Mouse (Mus musculus): ENCODE results near the gene Myo15b.

Myo15b gene

DNA sequence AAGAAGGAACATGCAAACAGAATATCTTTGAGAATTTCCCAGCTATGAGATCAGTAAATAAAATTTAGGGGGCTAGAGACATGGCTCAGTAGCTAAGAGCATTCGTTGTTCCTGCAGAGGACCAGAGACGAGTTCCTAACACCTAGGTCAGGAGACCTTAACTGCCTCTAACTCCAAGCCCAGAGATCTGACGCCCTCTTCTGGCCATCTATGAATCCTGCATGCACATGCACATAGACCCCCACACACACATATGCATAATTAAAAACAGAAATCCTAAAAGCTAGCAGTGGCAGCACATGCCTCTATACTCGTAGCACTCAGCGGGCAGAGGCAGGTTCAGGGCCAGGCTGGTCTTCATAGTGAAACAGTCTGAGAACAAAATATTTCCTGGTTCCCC lies 18.2 kb downstream of the Myo15b start:
- ChIA-PET POLR2A (interaction anchor here in 3 of 4 experiments (0.5 to 2.3 kb wide), 5 partner anchors 9 to 154 kb away, joined by 3 to 9 read pairs (median 4); partner anchors contain the start of gene Myo15b (in 1 of the 3)), CTCF (interaction anchor here (0.5 to 3.0 kb wide), 13 partner anchors 9 to 968 kb away, joined by 3 to 10 read pairs (median 4); partner anchors contain the start of gene Myo15b (in 1 of the 4))

DNA sequence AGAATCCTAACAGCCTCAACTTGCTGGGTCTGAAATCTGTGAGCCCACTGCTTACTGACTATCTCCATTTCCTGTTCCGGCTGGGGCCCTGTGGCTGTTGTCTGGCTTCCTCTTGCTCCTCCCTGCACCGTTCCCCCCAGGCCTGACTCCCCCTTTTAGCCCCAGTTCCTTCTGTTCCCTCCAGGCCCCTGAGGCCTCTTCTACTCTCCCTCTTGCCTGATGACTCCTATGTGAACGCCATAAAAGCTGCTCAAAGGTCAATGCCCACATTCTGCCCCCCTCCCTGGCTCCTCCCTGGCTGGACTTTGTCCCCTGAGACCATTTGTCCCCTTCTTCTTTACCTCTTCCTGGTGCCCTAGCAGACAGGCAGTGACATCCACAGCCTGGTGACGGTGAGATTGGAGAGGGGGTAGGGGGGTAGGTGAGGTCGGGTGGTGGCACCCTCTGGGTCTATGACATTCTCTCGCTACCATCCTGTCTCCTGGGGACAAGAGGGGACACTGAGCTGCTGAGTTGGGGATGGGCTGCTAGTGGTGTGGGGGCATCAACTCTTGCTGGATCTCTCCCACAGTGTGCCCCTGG lies 19.1 kb downstream of the Myo15b start:
- CTCF ChIA-PET: interaction anchor here (0.6 to 3.0 kb wide), 13 partner anchors 8 to 155 kb away, joined by 3 to 10 read pairs (median 4); partner anchors contain the start of gene Myo15b (in 1 of the 4)
- POLR2A ChIA-PET: interaction anchor here in 2 of 4 experiments (0.5 to 2.3 kb wide), 4 partner anchors 8 to 155 kb away, joined by 3 to 9 read pairs (median 4); partner anchors contain the start of gene Myo15b (in 1 of the 2)

DNA sequence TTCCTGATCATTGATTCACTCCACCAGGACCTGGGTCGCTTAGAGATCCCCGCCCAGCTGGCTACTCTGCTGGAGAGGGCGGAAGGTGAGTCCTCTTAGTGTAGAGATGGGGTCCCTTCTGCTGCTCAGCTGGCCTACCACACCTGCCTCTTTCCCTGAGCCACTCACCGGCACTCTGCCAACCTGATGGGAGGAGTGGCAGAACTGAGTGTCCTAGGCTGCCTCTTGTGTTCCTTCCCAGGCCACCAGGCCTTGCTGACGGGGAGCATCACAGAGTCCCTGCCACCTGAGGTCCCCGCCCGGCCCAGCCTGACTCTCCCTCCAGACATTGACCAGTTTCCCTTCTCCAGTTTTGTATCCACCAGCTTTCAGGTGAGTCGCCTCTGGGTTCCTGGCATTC lies 19.9 kb downstream of the Myo15b start:
- ChIA-PET POLR2A (no interaction called here), CTCF (interaction anchor here in 2 of 4 experiments (0.8 to 3.0 kb wide), 3 partner anchors 15 to 156 kb away, joined by 3 to 10 read pairs (median 3); no protein-coding TSS in a partner anchor)

DNA sequence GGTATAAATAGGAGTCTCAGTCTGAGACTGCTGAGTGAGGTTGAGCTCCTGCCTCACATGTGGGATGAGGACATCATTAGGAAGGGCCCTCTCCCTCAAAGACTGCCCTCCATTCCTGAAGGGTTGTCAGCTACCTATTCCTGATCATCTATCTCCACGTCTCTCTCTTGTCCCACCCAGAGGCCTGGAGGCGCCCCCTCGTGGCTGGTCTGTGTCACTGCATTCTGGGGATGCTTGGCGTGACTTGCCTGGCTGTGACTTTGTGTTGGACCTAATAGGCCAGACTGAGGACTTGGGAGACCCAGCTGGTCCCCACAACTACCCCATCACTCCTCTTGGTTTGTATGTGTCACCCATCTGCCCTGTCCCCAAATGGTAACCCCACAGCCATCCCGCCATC lies 22.8 kb downstream of the Myo15b start:
- POLR2A ChIA-PET: interaction anchor here in 2 of 4 experiments (0.9 to 2.7 kb wide), 10 partner anchors 11 to 268 kb away, joined by 3 to 9 read pairs (median 3); partner anchors contain the start of gene Mif4gd (in 1 of the 2)

DNA sequence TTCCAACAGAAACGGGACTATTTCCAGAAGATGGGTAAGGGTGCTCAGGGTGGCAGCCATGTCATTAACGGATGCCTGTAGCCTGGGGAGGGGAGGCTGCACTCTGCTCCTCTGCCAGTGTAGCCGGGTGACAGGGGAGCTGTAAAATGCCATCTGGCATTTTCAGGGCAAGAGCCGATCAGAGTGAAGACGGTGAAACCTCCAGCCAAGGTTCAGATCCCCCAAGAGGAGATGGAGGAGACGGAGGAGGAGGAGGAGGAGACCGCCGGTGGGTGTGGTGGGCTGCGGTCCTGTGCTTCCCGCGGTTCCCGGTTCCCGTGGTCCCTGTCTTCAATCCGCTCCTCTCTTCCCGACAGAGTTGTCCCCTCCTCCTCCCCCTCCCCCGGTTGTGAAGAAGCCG lies 25.0 kb downstream of the Myo15b start:
- ChIA-PET POLR2A (interaction anchor here in 2 of 4 experiments (0.6 to 4.3 kb wide), 26 partner anchors 9 to 408 kb away, joined by 3 to 23 read pairs (median 4); partner anchors contain the start of genes Galk1 (in 2 of the 2), Smim5 (in 2 of the 2), Armc7 (in 1 of the 2) and Jpt1 (in 1 of the 2)), CTCF (interaction anchor here (0.6 to 7.4 kb wide), 18 partner anchors 9 to 364 kb away, joined by 3 to 55 read pairs (median 4); partner anchors contain the start of genes Myo15b (in 1 of the 4) and Smim5 (in 1 of the 4))

More for the DNA sequence above, 22.8 kb downstream of the Myo15b start:
- CTCF ChIA-PET: interaction anchor here (0.5 to 5.2 kb wide), 48 partner anchors 8 to 1006 kb away, joined by 3 to 22 read pairs (median 4); partner anchors contain the start of genes Smim5 (in 2 of the 4), Caskin2 (in 1 of the 4), Galk1 (in 1 of the 4) and Grb2 (in 1 of the 4)

DNA sequence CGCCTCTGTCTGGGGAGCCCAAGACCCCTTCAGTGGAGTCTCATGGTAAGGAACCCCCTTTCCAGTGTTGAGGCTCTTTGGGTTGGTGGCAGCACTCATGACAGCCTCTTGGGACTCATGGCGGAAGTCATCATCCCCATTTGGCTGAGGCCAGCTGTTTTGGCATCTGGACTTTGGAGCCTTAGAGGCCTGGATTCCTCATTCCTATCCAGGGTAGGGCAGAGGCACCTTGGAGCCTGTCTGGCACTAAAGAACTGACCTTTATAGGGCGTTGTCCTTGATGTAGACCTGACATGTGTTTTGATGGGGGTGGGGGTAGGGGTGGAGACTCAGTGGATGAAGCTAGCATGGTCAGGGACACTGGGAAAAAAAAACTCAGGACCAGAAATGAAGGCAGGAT lies 26.2 kb downstream of the Myo15b start:
- CTCF ChIA-PET: interaction anchor here (0.6 to 7.4 kb wide), 19 partner anchors 10 to 304 kb away, joined by 3 to 55 read pairs (median 3); partner anchors contain the start of genes Myo15b (in 1 of the 4), Slc25a19 (in 1 of the 4) and Smim5 (in 1 of the 4)
- POLR2A ChIA-PET: interaction anchor here in 3 of 4 experiments (0.6 to 4.3 kb wide), 40 partner anchors 9 to 607 kb away, joined by 3 to 23 read pairs (median 4); partner anchors contain the start of genes Galk1 (in 2 of the 3), Smim5 (in 2 of the 3), Armc7 (in 1 of the 3) and Fdxr (in 1 of the 3)

DNA sequence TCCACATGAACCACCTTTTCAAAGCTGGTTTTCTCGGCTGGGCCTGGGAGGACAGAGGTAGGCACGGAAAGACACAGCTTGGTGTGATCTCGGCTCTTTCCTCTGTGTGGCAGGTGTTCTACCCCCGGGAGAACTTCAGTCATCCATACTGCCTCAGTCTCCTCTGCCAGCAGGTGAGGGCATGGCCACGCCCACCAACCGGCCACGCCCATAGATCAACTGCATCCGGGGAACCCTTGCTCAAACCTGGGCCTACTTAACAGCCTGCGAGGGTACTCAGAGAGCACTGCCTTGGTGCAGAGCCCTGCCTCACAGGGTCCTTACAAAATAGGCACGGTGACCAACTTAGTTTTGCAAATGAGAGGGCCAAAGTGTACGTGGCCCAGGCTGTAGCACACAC lies 27.1 kb downstream of the Myo15b start:
- ChIA-PET POLR2A (interaction anchor here in 3 of 4 experiments (0.6 to 4.3 kb wide), 23 partner anchors 8 to 139 kb away, joined by 3 to 23 read pairs (median 4); partner anchors contain the start of genes Smim5 (in 2 of the 3), Recql5 (in 1 of the 3) and Sap30bp (in 1 of the 3)), CTCF (interaction anchor here (0.9 to 7.4 kb wide), 11 partner anchors 8 to 162 kb away, joined by 3 to 55 read pairs (median 3); partner anchors contain the start of gene Smim5 (in 2 of the 4))

DNA sequence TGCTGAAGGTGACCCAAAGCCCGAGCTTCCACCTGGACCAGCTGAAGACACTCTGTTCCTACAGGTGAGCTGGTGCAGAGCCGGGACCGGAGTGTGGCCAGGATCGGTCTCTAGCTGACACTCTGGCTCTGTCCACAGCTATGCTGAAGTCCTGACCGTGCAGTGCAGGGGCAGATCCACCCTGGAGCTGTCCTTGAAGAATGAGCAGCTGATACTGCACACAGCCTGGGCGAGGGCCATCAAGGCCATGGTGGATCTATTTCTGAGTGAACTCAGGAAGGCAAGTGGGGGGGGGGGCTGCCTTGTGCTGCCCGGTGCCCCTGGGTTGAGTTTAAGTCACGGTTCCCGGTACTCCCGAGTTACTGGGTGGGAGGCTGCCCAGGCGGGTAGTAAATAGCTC lies 28.2 kb downstream of the Myo15b start:
- ChIA-PET CTCF (interaction anchor here (0.6 to 7.4 kb wide), 13 partner anchors 8 to 764 kb away, joined by 3 to 55 read pairs (median 4); partner anchors contain the start of gene Smim5 (in 3 of the 4)), POLR2A (interaction anchor here (0.5 to 3.5 kb wide), 20 partner anchors 9 to 1748 kb away, joined by 3 to 14 read pairs (median 4); partner anchors contain the start of gene Smim5 (in 1 of the 4))

DNA sequence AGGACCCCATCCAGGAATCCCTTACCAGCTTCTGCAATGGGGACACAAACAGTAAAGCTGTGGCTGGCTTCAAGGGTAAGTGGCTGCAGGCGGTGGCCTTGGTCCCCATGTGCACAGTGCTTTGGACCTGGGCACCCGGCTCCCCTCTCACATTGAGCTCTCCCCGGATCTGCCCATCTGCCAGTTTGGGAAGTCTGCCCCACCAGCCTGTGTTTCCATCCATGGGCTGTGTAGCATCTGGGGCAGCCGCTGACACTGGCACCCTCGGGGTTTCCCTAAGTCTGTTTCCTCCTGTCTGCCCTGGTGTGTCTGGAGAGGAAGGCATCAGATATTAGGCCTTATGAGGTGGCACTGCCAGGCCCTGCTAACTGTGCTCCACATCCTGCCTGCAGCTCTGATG lies 29.8 kb downstream of the Myo15b start:
- CTCF ChIA-PET: interaction anchor here in 3 of 4 experiments (0.6 to 7.4 kb wide), 6 partner anchors 10 to 166 kb away, joined by 3 to 55 read pairs (median 8); partner anchors contain the start of gene Smim5 (in 2 of the 3)
- POLR2A ChIA-PET: interaction anchor here in 3 of 4 experiments (0.5 to 3.5 kb wide), 12 partner anchors 8 to 383 kb away, joined by 3 to 14 read pairs (median 4); partner anchors contain the start of gene Smim5 (in 2 of the 3)

DNA sequence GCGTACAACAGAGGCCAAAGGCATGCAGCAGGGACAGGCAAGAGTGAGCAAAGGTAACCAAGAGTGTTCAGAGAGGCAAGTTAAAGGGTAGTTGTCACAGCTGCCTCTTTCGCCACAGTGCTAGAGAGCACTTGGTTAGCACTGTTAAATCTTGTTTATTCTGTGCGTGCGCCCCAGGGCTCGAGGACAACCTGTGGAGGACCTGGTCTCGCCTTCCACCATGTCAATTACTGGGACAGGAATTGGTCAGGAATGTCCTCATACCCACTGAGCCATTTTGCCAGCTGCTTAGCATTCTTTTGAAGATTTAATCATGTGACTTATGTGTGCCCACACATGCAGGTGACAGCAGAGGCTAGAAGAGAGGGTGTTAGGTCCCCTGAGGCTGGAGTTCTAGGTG lies 31.0 kb downstream of the Myo15b start:
- POLR2A ChIA-PET: interaction anchor here in 2 of 4 experiments (1.0 to 2.1 kb wide), 5 partner anchors 10 to 56 kb away, joined by 3 to 8 read pairs (median 5); partner anchors contain the start of gene Smim5 (in 2 of the 2)
- CTCF ChIA-PET: interaction anchor here in 3 of 4 experiments (0.6 to 7.4 kb wide), 6 partner anchors 8 to 47 kb away, joined by 3 to 55 read pairs (median 6); partner anchors contain the start of gene Smim5 (in 1 of the 3)

DNA sequence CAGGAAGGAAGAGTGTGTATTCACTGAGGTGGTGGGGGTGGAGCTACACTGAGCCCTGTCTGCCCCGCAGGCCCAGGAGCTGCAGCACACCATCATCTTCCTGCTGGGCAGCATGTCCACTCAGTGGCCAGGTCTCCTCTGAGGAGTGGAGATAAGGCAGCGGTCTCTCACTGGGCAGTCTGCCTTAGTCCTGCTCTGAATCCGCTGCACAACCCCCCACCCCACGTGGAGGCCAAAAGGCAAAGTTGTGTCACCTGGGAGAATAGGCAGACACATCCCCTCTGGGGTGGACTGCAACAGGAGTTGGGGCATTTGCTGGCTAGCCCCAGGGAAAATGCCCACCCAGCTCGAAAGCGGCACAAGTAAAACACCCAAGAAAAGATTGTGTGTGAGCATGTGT lies 34.0 kb downstream of the Myo15b start:
- POLR2A ChIA-PET: interaction anchor here in 3 of 4 experiments (0.8 to 2.5 kb wide), 10 partner anchors 8 to 254 kb away, joined by 3 to 10 read pairs (median 4); partner anchors contain the start of gene Smim5 (in 1 of the 3)
- CTCF ChIA-PET: interaction anchor here in 2 of 4 experiments (1.0 to 1.7 kb wide), 8 partner anchors 8 to 126 kb away, joined by 3 to 9 read pairs (median 4); partner anchors contain the start of gene Smim5 (in 1 of the 2)

DNA sequence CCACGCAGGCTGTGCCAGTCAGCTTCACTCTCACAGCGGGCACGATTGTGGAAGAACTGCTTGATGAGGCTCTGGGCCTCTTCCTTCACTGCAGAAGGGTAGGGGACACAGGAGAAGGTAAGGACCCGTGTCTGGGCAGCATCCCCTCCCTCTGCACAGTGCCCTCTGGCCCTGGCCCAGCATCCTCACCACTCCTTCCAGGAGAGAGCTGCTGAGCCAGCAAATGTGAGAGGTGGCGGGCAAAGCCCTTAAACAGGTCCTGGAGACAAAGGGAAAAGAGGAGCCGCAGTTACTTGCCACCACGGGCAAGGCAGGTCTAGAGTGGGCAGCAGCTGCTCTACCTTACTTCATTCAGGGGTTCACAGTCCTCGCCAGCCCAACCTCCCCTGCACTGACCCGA lies 34.9 kb downstream of the Myo15b start:
- POLR2A ChIA-PET: interaction anchor here in 1 of 4 experiments (0.8 to 2.5 kb wide), 5 partner anchors 8 to 132 kb away, joined by 3 to 9 read pairs (median 3); no protein-coding TSS in a partner anchor
- CTCF ChIA-PET: interaction anchor here in 2 of 4 experiments (1.2 to 1.3 kb wide), 2 partner anchors 9 to 33 kb away, joined by 4 read pairs; no protein-coding TSS in a partner anchor

DNA sequence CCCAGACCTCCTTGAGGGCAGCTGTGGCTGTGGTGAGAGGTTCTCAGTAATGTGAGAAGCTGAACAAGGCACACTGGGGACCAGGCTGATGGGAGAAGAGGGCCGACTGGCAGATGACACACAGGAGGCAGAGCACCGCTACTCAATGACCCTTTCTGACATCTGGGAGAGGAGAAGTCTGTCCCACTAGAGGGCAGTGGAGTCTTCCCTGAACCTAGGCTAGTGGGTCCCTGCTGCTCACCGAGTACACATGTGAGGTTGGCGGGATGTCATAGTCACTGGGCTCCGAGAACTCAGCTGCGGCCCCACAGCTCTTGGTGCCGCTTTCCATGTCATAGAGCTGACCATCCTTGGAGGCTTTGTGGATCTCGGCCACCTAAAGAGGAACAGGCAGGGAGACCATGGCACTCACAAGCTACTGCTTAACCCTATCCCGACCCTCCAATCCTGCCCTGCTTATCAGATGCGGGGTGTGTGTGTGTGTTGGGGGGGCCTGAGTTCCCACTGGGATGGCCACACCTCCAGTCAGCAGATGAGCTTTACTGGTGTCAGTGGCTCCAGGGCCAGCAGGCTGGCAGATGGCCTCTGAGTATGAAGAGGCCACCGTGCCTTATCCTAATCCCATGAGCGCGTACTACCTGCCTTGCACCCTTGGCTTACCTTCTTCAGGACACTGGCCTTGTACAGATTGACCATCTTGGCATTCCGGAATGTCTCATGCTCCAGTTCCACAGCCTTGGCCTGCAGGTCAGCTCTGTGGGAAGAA lies 36.7 kb downstream of the Myo15b start:
- POLR2A ChIA-PET: interaction anchor here in 3 of 4 experiments (0.6 to 1.8 kb wide), 13 partner anchors 8 to 280 kb away, joined by 3 to 11 read pairs (median 3); partner anchors contain the start of genes Recql5 (in 1 of the 3), Sap30bp (in 1 of the 3) and Smim6 (in 1 of the 3)
- CTCF ChIA-PET: interaction anchor here (0.5 to 2.2 kb wide), 25 partner anchors 8 to 358 kb away, joined by 3 to 8 read pairs (median 3); partner anchors contain the start of genes Galk1 (in 2 of the 4), Mif4gd (in 1 of the 4), Recql5 (in 1 of the 4) and Sap30bp (in 1 of the 4)

DNA sequence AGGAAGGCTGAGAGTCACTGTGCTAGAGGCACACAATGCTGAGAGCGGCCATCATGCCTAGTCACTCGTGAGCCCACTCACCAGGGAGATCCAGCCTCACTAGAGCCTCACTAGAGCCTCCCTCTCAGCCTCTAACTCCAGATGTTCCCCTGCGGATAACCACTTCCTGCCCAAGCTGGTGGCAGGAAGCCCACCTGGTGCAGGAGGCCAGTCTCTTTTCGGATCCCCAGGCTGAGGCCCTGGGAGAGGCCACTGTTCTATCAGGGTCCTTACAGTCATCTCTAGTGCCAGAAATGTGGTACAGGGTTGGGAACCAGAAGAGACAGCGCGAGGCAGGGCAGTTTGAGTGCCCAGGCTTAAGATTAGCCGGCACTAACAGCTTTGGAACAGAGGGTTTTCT lies 40.2 kb downstream of the Myo15b start:
- ChIA-PET POLR2A (interaction anchor here in 3 of 4 experiments (0.6 to 3.1 kb wide), 14 partner anchors 10 to 126 kb away, joined by 3 to 37 read pairs (median 5); partner anchors contain the start of genes Galk1 (in 2 of the 3), Itgb4 (in 1 of the 3), Recql5 (in 1 of the 3) and Sap30bp (in 1 of the 3)), CTCF (interaction anchor here (0.6 to 4.6 kb wide), 56 partner anchors 10 to 1015 kb away, joined by 3 to 55 read pairs (median 4); partner anchors contain the start of genes Smim6 (in 4 of the 4), Recql5 (in 2 of the 4), Sap30bp (in 2 of the 4) and Caskin2 (in 1 of the 4))

DNA sequence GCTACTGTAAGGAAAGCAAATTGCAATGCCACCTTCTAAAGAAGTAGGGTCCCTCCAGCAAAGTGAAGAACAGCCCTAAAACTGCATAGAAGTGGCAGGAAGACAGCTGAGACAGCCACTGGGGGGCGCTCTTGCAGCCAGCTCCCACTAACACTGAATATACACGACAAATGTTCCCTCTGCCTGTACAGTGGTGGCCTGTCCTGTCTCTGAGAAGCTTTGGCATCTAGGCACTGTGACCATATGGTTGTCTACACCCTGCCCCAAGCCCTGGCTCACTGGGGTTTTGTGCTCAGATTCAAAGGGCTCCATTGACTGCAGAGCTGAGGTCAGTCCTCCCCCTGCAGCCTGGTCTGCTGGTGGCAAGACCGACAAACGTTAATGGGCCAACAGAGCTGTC lies 40.7 kb downstream of the Myo15b start:
- CTCF ChIA-PET: interaction anchor here (0.6 to 4.6 kb wide), 69 partner anchors 8 to 1016 kb away, joined by 3 to 55 read pairs (median 4); partner anchors contain the start of genes Smim6 (in 4 of the 4), Recql5 (in 2 of the 4), Sap30bp (in 2 of the 4) and Caskin2 (in 1 of the 4)

More for the DNA sequence above, 40.7 kb downstream of the Myo15b start:
- POLR2A ChIA-PET: interaction anchor here in 3 of 4 experiments (0.6 to 3.1 kb wide), 19 partner anchors 10 to 125 kb away, joined by 3 to 37 read pairs (median 5); partner anchors contain the start of genes Galk1 (in 2 of the 3), Recql5 (in 2 of the 3), Sap30bp (in 2 of the 3) and Itgb4 (in 1 of the 3)
